Mouse (Mus musculus): ENCODE data around the gene S1pr1.

The S1pr1 gene

GRCm38 (mm10) chr3:115672965-115673662 lies 41.8 kb downstream of the S1pr1 start:
- DNase-seq: no peak

GRCm38 (mm10) chr3:115669230-115669629 lies 45.6 kb downstream of the S1pr1 start:
- DNase-seq: no peak

- no peak for DNase-seq
Measured at GRCm38 (mm10) chr3:115667182-115667581, 47.7 kb downstream of the S1pr1 start.

- DNase-seq: no peak
Measured at GRCm38 (mm10) chr3:115666547-115666946, 48.3 kb downstream of the S1pr1 start.

- DNase-seq: no peak
Measured at GRCm38 (mm10) chr3:115664497-115664896, 50.4 kb downstream of the S1pr1 start.

GRCm38 (mm10) chr3:115660701-115661460 lies 54.0 kb downstream of the S1pr1 start:
- peak; percentile 72 for DNase-seq

Measured in layer of hippocampus, adult 9-11 months (tissue).